Mouse (Mus musculus) right cerebral cortex, postnatal 25 days (tissue): ENCODE measurements at regions not wholly inside any gene's neighbourhood (a gene's known extent, or its start where the extent isn't known, plus 50 kb on each side); places are given as distances from the start of the nearest gene placed in this dataset.

Source experiments
- DNase-seq: peaks from one replicate; pipeline ENCODE4 v3.0.0; 2022

- no peak for DNase-seq
Measured at GRCm38 (mm10) chr3:15118634-15119356, 213.3 kb downstream of the Gm9733 start.

- no peak for DNase-seq
Measured at GRCm38 (mm10) chr3:15126736-15127135, 205.4 kb downstream of the Gm9733 start.

GRCm38 (mm10) chr3:15128370-15128769 lies 203.7 kb downstream of the Gm9733 start:
- DNase-seq, result no peak

GRCm38 (mm10) chr3:15128960-15129359 lies 203.1 kb downstream of the Gm9733 start:
- no peak for DNase-seq

- DNase-seq, result no peak
Measured at GRCm38 (mm10) chr3:15129729-15130369, 202.3 kb downstream of the Gm9733 start.

GRCm38 (mm10) chr3:15132136-15132535 lies 200.0 kb downstream of the Gm9733 start:
- no peak for DNase-seq

- peak; percentile 9 for DNase-seq
Measured at GRCm38 (mm10) chr3:15139550-15139949, 192.6 kb downstream of the Gm9733 start.

GRCm38 (mm10) chr3:15153710-15154109 lies 178.4 kb downstream of the Gm9733 start:
- no peak for DNase-seq

- DNase-seq, result peak; percentile 58
Measured at GRCm38 (mm10) chr3:15154153-15154552, 177.9 kb downstream of the Gm9733 start.

GRCm38 (mm10) chr3:15156681-15157080 lies 175.4 kb downstream of the Gm9733 start:
- DNase-seq, result no peak

GRCm38 (mm10) chr3:15157842-15158241 lies 174.3 kb downstream of the Gm9733 start:
- DNase-seq, result no peak

- no peak for DNase-seq
Measured at GRCm38 (mm10) chr3:15158926-15159325, 173.2 kb downstream of the Gm9733 start.

GRCm38 (mm10) chr3:15159965-15160714 lies 172.0 kb downstream of the Gm9733 start:
- DNase-seq, result no peak

GRCm38 (mm10) chr3:15175811-15176210 lies 156.3 kb downstream of the Gm9733 start:
- DNase-seq, result no peak

GRCm38 (mm10) chr3:15179079-15179812 lies 152.9 kb downstream of the Gm9733 start:
- no peak for DNase-seq

GRCm38 (mm10) chr3:15181111-15181510 lies 151.0 kb downstream of the Gm9733 start:
- no peak for DNase-seq

GRCm38 (mm10) chr3:15186731-15187130 lies 145.4 kb downstream of the Gm9733 start:
- DNase-seq, result no peak

GRCm38 (mm10) chr3:15194362-15194761 lies 137.7 kb downstream of the Gm9733 start:
- DNase-seq, result peak; percentile 70

- no peak for DNase-seq
Measured at GRCm38 (mm10) chr3:15196101-15196500, 136.0 kb downstream of the Gm9733 start.

- DNase-seq, result no peak
Measured at GRCm38 (mm10) chr3:15198086-15198485, 134.0 kb downstream of the Gm9733 start.

- no peak for DNase-seq
Measured at GRCm38 (mm10) chr3:15200309-15200708, 131.8 kb downstream of the Gm9733 start.

GRCm38 (mm10) chr3:15200990-15201389 lies 131.1 kb downstream of the Gm9733 start:
- DNase-seq, result no peak

- DNase-seq, result no peak
Measured at GRCm38 (mm10) chr3:15202760-15203159, 129.3 kb downstream of the Gm9733 start.
